Comparison of ENCODE assay signal across 8 mouse cellular contexts in the genomic region with DNA sequence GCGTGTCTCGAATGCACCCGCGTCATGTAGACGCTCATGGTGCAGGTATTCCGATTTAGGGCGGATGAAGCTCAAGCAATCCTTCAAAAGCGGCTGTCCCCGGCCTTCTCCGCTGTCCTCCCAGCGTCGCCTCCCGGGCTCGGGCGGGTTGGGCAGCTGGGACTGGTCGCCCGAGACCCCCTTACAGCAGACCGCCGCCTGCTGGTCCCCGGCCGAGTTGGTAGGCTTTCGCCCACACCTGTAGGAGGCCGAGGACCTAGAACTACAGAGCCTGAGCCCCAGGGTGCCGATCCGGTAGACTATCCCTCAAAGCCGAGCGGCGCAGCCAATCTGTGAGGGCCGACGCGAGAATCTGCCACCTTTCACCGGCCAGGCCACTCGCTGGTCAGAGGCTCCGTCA. TPM values are rescaled to one million over a fixed set of nuclear protein-coding genes. Genes with fewer than 3 reads are reported as not detected.
DNase-seq lines count a peak whose midpoint lies in the region; ATAC-seq and TF ChIP-seq lines count a peak whose summit lies in the region.

A gene (minus strand): TSS at position 335 of the 400 bp plus-strand sequence.

- no peak for TF ChIP-seq EP300 in ES-Bruce4 (IDR thresholded peaks at IDR 0.05; ENCODE audit: insufficient read depth, low read depth, low read length)
- no peak for TF ChIP-seq EP300 in heart, postnatal 0 days (IDR thresholded peaks at IDR 0.05; ENCODE audit: low read depth)

- no peak within 1 kb of the TSS for H3K27ac ChIP-seq in ES-Bruce4 (ENCODE audit: insufficient read depth, low read length)
- no peak within 1 kb of the TSS for H3K27ac ChIP-seq in embryonic fibroblast, embryonic 13.5 days (ENCODE audit: insufficient read depth, low read length)
- H3K27ac ChIP-seq in heart, postnatal 0 days (ENCODE audit: low read depth): peak within 1 kb of the TSS; percentile 82

- peak within 1 kb of the TSS; percentile 87 for H3K4me2 ChIP-seq in heart, postnatal 0 days (ENCODE audit: low read depth, low read length)

- peaks cover 9% of the 10 kb centered on the region for H3K4me1 ChIP-seq in ES-Bruce4 (ENCODE audit: control insufficient read depth, insufficient read depth, low read length)
- peaks cover 4% of the 10 kb centered on the region; the same call in 1 of the 2 replicates for H3K4me1 ChIP-seq in embryonic fibroblast, embryonic 13.5 days (ENCODE audit: control insufficient read depth, insufficient read depth, low read length)
- H3K4me1 ChIP-seq in heart, postnatal 0 days (ENCODE audit: control insufficient read depth, insufficient read depth): peaks cover 19% of the 10 kb centered on the region

- peak; percentile 33 for ATAC-seq in heart, postnatal 0 days (ENCODE audit: insufficient read depth, low read depth)

- H3K27me3 ChIP-seq in ES-Bruce4 (ENCODE audit: control insufficient read depth, insufficient read depth, low read length, poor library complexity, severe bottlenecking): no peaks in the 10 kb centered on the region
- H3K27me3 ChIP-seq in heart, postnatal 0 days (ENCODE audit: control insufficient read depth, insufficient read depth, low read length): peaks cover 18% of the 10 kb centered on the region; the same call in 1 of the 2 replicates

- peak within 1 kb of the TSS; percentile 70 for H3K9ac ChIP-seq in ES-Bruce4 (ENCODE audit: low read depth, poor library complexity, severe bottlenecking)
- H3K9ac ChIP-seq in heart, postnatal 0 days (replicated peaks; ENCODE audit: low read depth, low read length): peak within 1 kb of the TSS; percentile 60

- peak; percentile 47 for DNase-seq in embryo, embryonic 10 days (ENCODE audit: low spot score)
- no peak for DNase-seq in embryo, embryonic 9.5 days (ENCODE audit: extremely low spot score)
- no peak for DNase-seq in heart, postnatal 0 days (ENCODE audit: low spot score)
- no peak for DNase-seq in left cerebral cortex, adult 8-10 months (ENCODE audit: low spot score in 2 of 2)
- DNase-seq in mesoderm, embryonic 11.5 days (ENCODE audit: low read depth, low spot score): peak; percentile 22
- no peak for DNase-seq in ovary, adult 18-20 months (ENCODE audit: low spot score)

- no peaks in the 10 kb centered on the region for H3K9me3 ChIP-seq in ES-Bruce4 (replicated peaks; ENCODE audit: control insufficient read depth, insufficient read depth, low read length, poor library complexity, severe bottlenecking)
- H3K9me3 ChIP-seq in heart, postnatal 0 days (replicated peaks; ENCODE audit: control insufficient read depth, low read length): no peaks in the 10 kb centered on the region

- H3K4me3 ChIP-seq in ES-Bruce4 (ENCODE audit: low read depth, low read length): peak within 1 kb of the TSS; percentile 90
- H3K4me3 ChIP-seq in embryonic fibroblast, embryonic 13.5 days (ENCODE audit: insufficient read depth, low read length): peak within 1 kb of the TSS; percentile 57
- H3K4me3 ChIP-seq in heart, postnatal 0 days (ENCODE audit: low read depth, low read length): peak within 1 kb of the TSS; percentile 61

- 2% methylated on average over 34 of the region's 34 CpGs for WGBS in heart, postnatal 0 days

- TF ChIP-seq POLR2A in ES-Bruce4 (IDR thresholded peaks at IDR 0.05; ENCODE audit: insufficient read depth, low read length): no peak
- no peak for TF ChIP-seq POLR2A in embryonic fibroblast, embryonic 13.5 days (IDR thresholded peaks at IDR 0.05; ENCODE audit: low read depth, low read length)

- no peak for TF ChIP-seq CTCF in ES-Bruce4 (IDR thresholded peaks at IDR 0.05; ENCODE audit: low read depth, low read length)
- no peak for TF ChIP-seq CTCF in embryonic fibroblast, embryonic 13.5 days (IDR thresholded peaks at IDR 0.05; ENCODE audit: borderline replicate concordance, insufficient read depth, low read length)
- TF ChIP-seq CTCF in heart, postnatal 0 days (IDR thresholded peaks at IDR 0.05; ENCODE audit: low read depth): no peak; the same call in 1 of the 2 replicates

- H3K36me3 ChIP-seq in ES-Bruce4 (ENCODE audit: control insufficient read depth, insufficient read depth, low read length, poor library complexity, severe bottlenecking): peaks cover 26% of the 10 kb centered on the region
- peaks cover 23% of the 10 kb centered on the region for H3K36me3 ChIP-seq in heart, postnatal 0 days (replicated peaks; ENCODE audit: control insufficient read depth, insufficient read depth, low read length)

RNA-seq across cellular contexts. Expression of the gene that starts here (rescaled TPM):
- polyA plus RNA-seq in ES-Bruce4 (2011; ENCODE audit: insufficient read depth, insufficient read length, low read depth, missing spikeins): 97.4 and 113 TPM in 2 replicates
- polyA plus RNA-seq in embryonic fibroblast, embryonic 13.5 days (2011; ENCODE audit: insufficient read length, low read depth, missing spikeins): 27.8 and 46.8 TPM in 2 replicates
- 179 and 227 TPM in 2 replicates for total RNA-seq in heart, postnatal 0 days (2014; rRNA removed; ENCODE audit: low replicate concordance)
- 114 and 142 TPM in 2 replicates for polyA plus RNA-seq in heart, postnatal 0 days (2015; fragmentation: Nextera tagmentation; extraction: Ambion mirVana)
- total RNA-seq in left cerebral cortex, adult 8-10 months (2022): 100 to 1,000 TPM; 598 to 614 (median 602) TPM

Comparison
In these comparisons a context has a peak if more than half of its experiments do, and no peak if none do; other contexts are left out.
1. DNase-seq: peak in embryo, embryonic 10 days (single experiment) and mesoderm, embryonic 11.5 days (single experiment); none in embryo, embryonic 9.5 days (single experiment), heart, postnatal 0 days (single experiment), left cerebral cortex, adult 8-10 months (0 of 2) and ovary, adult 18-20 months (single experiment).
2. Peak in every context shown above with its lines, with median percentiles within 50 percentile points of each other: H3K4me3 ChIP-seq.